Mouse (Mus musculus): ENCODE results near the gene Tbc1d25. TPM values are rescaled to one million over a fixed set of nuclear protein-coding genes. Genes with fewer than 3 reads are reported as not detected.
A peak's percentile ranks its signal among the peaks of the same experiment; 100 is the strongest.

Gene Tbc1d25
- polyA plus RNA-seq, 1 experiment from 2014 or later: 10.5 TPM

DNA sequence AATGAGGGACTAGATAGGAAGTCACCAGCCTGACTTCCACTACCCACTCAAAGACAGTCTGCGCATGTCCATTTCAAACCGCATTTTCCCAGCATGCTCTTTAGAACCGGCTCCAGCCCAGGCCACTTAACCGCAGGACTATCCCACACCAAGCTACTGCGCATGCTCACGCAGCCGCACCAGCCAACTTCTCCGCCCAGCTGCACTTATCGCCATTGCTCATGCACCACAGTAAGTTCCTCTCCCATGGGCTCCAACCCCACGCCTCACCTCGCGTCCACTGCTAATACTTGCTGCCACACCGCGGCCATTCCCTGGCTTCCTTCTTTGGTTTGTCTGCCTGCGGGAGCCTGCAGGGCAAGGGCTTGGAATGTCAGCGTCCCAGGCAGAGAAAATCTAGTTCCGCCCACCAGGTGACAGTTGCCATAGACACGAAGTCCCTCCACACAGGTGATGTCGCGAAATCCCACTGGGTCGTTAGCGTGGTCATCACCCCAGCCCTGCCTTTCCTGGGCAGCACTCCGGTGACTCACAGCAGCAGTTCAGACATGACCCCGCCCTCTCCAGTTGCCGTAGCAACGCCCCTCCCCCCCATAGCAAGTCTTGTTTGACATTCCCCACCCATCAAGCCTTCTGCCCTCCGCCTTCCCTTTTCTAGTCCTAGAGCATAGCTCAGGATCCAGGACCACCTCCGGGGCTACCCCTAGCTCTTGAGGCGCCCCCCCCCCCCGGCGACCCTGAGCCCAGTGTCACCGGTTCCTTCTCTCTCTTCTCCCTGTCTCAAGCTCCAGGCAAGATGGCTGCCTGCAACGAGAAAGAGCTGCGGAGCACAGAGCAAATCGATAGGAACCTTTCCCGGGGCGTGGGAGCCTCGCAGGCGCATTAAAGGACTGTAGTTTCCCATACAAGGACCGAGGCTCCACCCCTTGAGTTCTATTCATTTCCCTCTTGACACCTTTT is 43.7 kb downstream of the Tbc1d25 start, which contains the start of gene Wdr13:
TSS of gene Wdr13 (minus strand) at position 876 of the 960 bp plus-strand sequence.
- 14% methylated on average over 40 of the region's 40 CpGs for WGBS
- Histone ChIP-seq H3K36me3 (ENCODE audit: control insufficient read depth, insufficient read depth, low read length) (no peaks in the 10 kb centered on the region), H3K4me2 (replicated peaks; ENCODE audit: low read depth, low read length) (peak within 1 kb of the TSS; percentile 47), H3K27ac (ENCODE audit: low read depth, low read length) (peak within 1 kb of the TSS; percentile 85), H3K4me3 (ENCODE audit: low read depth, low read length) (peak within 1 kb of the TSS; percentile 45), H3K9ac (ENCODE audit: low read depth, low read length) (peak within 1 kb of the TSS; percentile 56), H3K4me1 (replicated peaks; ENCODE audit: control insufficient read depth, insufficient read depth, low read length) (no peaks in the 10 kb centered on the region), H3K27me3 (ENCODE audit: control insufficient read depth, insufficient read depth, low read length) (no peaks in the 10 kb centered on the region), H3K9me3 (ENCODE audit: control insufficient read depth, low read length) (no peaks in the 10 kb centered on the region)
- DNase-seq (ENCODE audit: low spot score) (peak; percentile 85), ATAC-seq (ENCODE audit: low FRiP score) (peak; percentile 91)

DNA sequence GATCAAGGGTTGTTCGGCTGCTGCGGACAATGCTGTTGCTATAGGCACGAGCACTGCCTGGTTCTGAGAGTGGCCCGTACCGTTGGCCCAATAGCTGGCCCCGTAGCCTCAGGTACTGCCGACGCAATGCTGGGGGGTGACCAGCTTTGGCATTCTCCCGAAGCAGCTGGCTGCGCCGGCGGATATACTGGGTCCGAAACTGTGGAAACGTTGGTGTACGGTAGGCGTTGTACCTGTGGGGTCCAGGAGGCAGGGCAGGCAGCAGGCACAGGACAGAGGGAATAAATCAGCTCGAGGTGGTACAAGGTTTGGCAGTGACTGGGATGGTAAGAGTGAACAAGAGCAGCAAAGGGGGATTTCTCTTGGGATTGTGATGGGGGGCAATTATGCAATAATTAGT is 44.6 kb downstream of the Tbc1d25 start:
- Histone ChIP-seq H3K36me3 (ENCODE audit: control insufficient read depth, insufficient read depth, low read length) (no peaks in the 10 kb centered on the region), H3K9me3 (ENCODE audit: control insufficient read depth, low read length) (no peaks in the 10 kb centered on the region), H3K4me3 (ENCODE audit: low read depth, low read length) (no peak overlapping the region; the same call in 1 of the 2 replicates), H3K27me3 (ENCODE audit: control insufficient read depth, insufficient read depth, low read length) (no peaks in the 10 kb centered on the region), H3K4me2 (replicated peaks; ENCODE audit: low read depth, low read length) (peak overlapping the region; percentile 47), H3K4me1 (replicated peaks; ENCODE audit: control insufficient read depth, insufficient read depth, low read length) (no peaks in the 10 kb centered on the region), H3K9ac (ENCODE audit: low read depth, low read length) (no peak overlapping the region), H3K27ac (ENCODE audit: low read depth, low read length) (no peak overlapping the region)
- ATAC-seq (ENCODE audit: low FRiP score): peak; percentile 6; the same call in 1 of the 2 replicates
- DNase-seq (ENCODE audit: low spot score): no peak
- 91% methylated on average over 17 of the region's 17 CpGs for WGBS

GRCm38 (mm10) chrX:8125235-8125634 is 50.7 kb downstream of the Tbc1d25 start:
- DNase-seq (ENCODE audit: low spot score) (no peak), ATAC-seq (ENCODE audit: low FRiP score) (no peak)
- Histone ChIP-seq H3K9me3 (ENCODE audit: control insufficient read depth, low read length) (no peaks in the 10 kb centered on the region), H3K9ac (ENCODE audit: low read depth, low read length) (no peak overlapping the region), H3K36me3 (ENCODE audit: control insufficient read depth, insufficient read depth, low read length) (no peaks in the 10 kb centered on the region), H3K27ac (ENCODE audit: low read depth, low read length) (no peak overlapping the region), H3K4me1 (replicated peaks; ENCODE audit: control insufficient read depth, insufficient read depth, low read length) (no peaks in the 10 kb centered on the region), H3K27me3 (ENCODE audit: control insufficient read depth, insufficient read depth, low read length) (no peaks in the 10 kb centered on the region), H3K4me2 (replicated peaks; ENCODE audit: low read depth, low read length) (no peak overlapping the region), H3K4me3 (ENCODE audit: low read depth, low read length) (no peak overlapping the region)
- WGBS: 81% methylated on average over 7 of the region's 7 CpGs

DNA sequence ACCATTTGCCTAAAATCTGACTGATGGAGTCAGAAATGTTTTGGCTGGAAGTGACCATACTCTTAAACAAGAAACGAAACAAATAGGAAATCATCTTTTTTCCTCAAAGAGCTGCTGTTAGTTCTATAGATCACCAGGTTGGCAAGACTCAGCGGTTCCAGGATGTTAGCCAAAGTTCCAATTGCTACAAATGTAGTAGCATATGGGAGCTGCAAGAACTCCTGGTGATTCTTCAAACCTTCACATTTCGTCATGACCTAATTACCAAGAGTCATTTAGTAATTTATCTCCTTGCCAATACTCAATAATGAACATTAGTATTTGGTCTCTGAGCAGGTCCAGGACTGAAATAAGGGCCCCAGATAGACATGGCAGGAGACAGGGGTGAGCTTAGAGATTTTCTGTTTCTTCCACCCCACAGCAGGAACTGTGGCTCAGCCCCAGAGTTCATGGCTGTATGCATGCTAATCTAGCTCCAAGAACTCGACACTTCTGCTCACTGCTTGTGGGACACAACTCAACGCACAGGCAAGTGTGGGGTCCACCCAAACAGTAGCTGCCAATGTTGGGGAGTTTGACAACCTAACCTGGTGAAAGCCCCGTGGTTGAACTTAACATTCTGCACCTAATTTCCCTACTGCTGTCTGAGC is 52.0 kb downstream of the Tbc1d25 start:
- ATAC-seq (ENCODE audit: low FRiP score): no peak
- Histone ChIP-seq H3K27me3 (ENCODE audit: control insufficient read depth, insufficient read depth, low read length) (no peaks in the 10 kb centered on the region), H3K9ac (ENCODE audit: low read depth, low read length) (no peak overlapping the region), H3K4me2 (replicated peaks; ENCODE audit: low read depth, low read length) (no peak overlapping the region), H3K36me3 (ENCODE audit: control insufficient read depth, insufficient read depth, low read length) (no peaks in the 10 kb centered on the region), H3K27ac (ENCODE audit: low read depth, low read length) (no peak overlapping the region), H3K4me3 (ENCODE audit: low read depth, low read length) (no peak overlapping the region), H3K4me1 (replicated peaks; ENCODE audit: control insufficient read depth, insufficient read depth, low read length) (no peaks in the 10 kb centered on the region), H3K9me3 (ENCODE audit: control insufficient read depth, low read length) (no peaks in the 10 kb centered on the region)
- DNase-seq (ENCODE audit: low spot score): no peak
- 88% methylated on average over 6 of the region's 6 CpGs for WGBS

DNA sequence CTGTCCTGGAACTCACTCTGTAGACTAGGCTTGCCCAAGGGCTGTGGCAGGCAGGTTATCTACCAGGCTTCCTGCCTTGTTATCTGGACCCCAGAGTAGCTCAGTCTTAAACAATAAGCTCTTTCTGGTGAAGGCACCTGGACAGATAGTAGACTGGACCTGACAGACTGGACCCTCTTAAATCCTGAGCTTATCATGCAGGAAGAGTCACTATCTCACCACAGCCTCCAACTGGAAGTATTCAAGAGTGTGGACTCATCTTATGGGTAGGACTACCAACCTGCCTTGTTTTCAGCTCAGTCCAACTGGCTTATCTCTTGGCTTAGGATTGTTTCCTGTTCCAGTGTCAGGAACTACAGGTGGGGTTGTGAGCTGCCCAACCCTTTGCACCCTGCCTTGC is 58.7 kb downstream of the Tbc1d25 start:
- H3K27me3 ChIP-seq (ENCODE audit: control insufficient read depth, insufficient read depth, low read length): no peaks in the 10 kb centered on the region
- no peaks in the 10 kb centered on the region for H3K9me3 ChIP-seq (ENCODE audit: control insufficient read depth, low read length)
- H3K36me3 ChIP-seq (ENCODE audit: control insufficient read depth, insufficient read depth, low read length): no peaks in the 10 kb centered on the region
- DNase-seq (ENCODE audit: low spot score): no peak
- no peak overlapping the region for H3K9ac ChIP-seq (ENCODE audit: low read depth, low read length)
- no peak overlapping the region for H3K4me2 ChIP-seq (replicated peaks; ENCODE audit: low read depth, low read length)
- H3K4me3 ChIP-seq (ENCODE audit: low read depth, low read length): no peak overlapping the region
- no peak overlapping the region for H3K27ac ChIP-seq (ENCODE audit: low read depth, low read length)
- ATAC-seq (ENCODE audit: low FRiP score): no peak
- no peaks in the 10 kb centered on the region for H3K4me1 ChIP-seq (replicated peaks; ENCODE audit: control insufficient read depth, insufficient read depth, low read length)

DNA sequence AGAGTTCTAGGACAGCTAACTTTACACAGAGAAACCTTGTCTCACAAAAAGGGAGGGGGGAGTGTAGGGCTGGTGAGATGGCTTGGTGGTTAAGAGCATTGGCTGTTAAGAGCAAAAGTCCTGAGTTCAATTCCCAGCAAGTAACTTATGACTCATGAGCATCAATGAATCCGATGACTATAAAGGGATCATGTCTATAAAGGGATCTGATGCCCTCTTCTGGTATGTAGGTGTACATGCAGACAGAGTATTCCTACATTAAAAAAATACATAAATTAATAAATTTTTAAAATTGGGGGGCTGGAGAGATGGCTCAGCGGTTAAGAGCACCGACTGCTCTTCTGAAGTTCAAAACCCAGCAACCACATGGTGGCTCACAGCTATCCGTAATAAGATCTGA is 60.7 kb downstream of the Tbc1d25 start:
- Histone ChIP-seq H3K4me2 (replicated peaks; ENCODE audit: low read depth, low read length) (no peak overlapping the region), H3K9ac (ENCODE audit: low read depth, low read length) (no peak overlapping the region), H3K27me3 (ENCODE audit: control insufficient read depth, insufficient read depth, low read length) (no peaks in the 10 kb centered on the region), H3K27ac (ENCODE audit: low read depth, low read length) (no peak overlapping the region), H3K4me1 (replicated peaks; ENCODE audit: control insufficient read depth, insufficient read depth, low read length) (no peaks in the 10 kb centered on the region), H3K4me3 (ENCODE audit: low read depth, low read length) (no peak overlapping the region), H3K9me3 (ENCODE audit: control insufficient read depth, low read length) (no peaks in the 10 kb centered on the region), H3K36me3 (ENCODE audit: control insufficient read depth, insufficient read depth, low read length) (no peaks in the 10 kb centered on the region)
- DNase-seq (ENCODE audit: low spot score) (no peak), ATAC-seq (ENCODE audit: low FRiP score) (no peak)
- 73% methylated on average over 4 of the region's 4 CpGs for WGBS

DNA sequence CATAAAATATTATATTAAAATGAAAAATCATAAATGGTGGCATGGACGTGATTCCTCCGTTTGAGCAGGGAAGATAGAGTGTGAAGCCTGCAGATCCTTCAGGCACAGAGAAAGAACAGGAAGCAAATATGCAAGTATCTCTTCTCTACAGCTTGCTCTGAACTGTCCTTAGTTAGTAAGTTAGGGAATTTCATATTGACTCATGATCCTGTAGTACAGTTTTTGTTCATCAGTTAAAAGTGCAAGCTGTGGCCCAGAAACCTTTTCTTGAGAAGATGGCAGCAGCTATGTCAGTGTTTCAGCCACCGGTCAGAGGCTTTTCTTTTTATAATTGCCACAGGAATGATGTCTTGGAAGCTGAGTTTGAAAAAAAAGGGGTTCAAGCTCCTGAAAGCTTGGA is 71.0 kb downstream of the Tbc1d25 start:
- 95% methylated on average over 3 of the region's 3 CpGs for WGBS
- ATAC-seq (ENCODE audit: low FRiP score): no peak
- Histone ChIP-seq H3K27ac (ENCODE audit: low read depth, low read length) (no peak overlapping the region), H3K4me2 (replicated peaks; ENCODE audit: low read depth, low read length) (no peak overlapping the region), H3K4me1 (replicated peaks; ENCODE audit: control insufficient read depth, insufficient read depth, low read length) (no peaks in the 10 kb centered on the region), H3K9ac (ENCODE audit: low read depth, low read length) (no peak overlapping the region), H3K27me3 (ENCODE audit: control insufficient read depth, insufficient read depth, low read length) (no peaks in the 10 kb centered on the region), H3K4me3 (ENCODE audit: low read depth, low read length) (no peak overlapping the region), H3K9me3 (ENCODE audit: control insufficient read depth, low read length) (no peaks in the 10 kb centered on the region), H3K36me3 (ENCODE audit: control insufficient read depth, insufficient read depth, low read length) (no peaks in the 10 kb centered on the region)
- no peak for DNase-seq (ENCODE audit: low spot score)
